In genomic region chr17:90797659-90798288, GRCm38 (mm10) we compare ENCODE assay signal across 16 mouse cellular contexts.
DNase-seq lines count a peak whose midpoint lies in the region; ATAC-seq and TF ChIP-seq lines count a peak whose summit lies in the region.
"Had no signal": no experiment of that assay in that cellular context is flagged by ENCODE, and none has a peak within 500 bp of the region (broad histone marks: within the 10 kb centered on the region; RNA-seq: fewer than 3 reads in every experiment).

No protein-coding gene starts in this region.

- H3ac ChIP-seq in C2C12 (ENCODE audit: control insufficient read depth, insufficient read length, low read depth), result no peak overlapping the region

- H3K79me2 ChIP-seq in C2C12 (ENCODE audit: control insufficient read depth, insufficient read depth), result no peaks in the 10 kb centered on the region

- peak; percentile 87 for ATAC-seq in megakaryocyte, adult 5-6 weeks (ENCODE audit: poor library complexity, severe bottlenecking)
- ATAC-seq: midbrain, embryonic 16.5 days had no signal

- no peak for TF ChIP-seq CTCF in C2C12 (IDR thresholded peaks at IDR 0.05; ENCODE audit: control insufficient read depth, insufficient read depth, insufficient read length)

- H3K27ac ChIP-seq in forebrain, embryonic 10.5 days, result no peak overlapping the region

- DNase-seq in 3T3-L1 (ENCODE audit: low read depth, low spot score), result peak; percentile 21
- DNase-seq in brain, adult 2 months (ENCODE audit: low read depth, low spot score), result peak; percentile 62
- DNase-seq in gastrocnemius, adult 18-20 months (ENCODE audit: low spot score), result no peak
- DNase-seq in forebrain, embryonic 10.5 days (ENCODE audit: extremely low spot score, low spot score), result no peak
- no peak for DNase-seq in right cerebral cortex, adult 2 months (ENCODE audit: low spot score in 2 of 2)
- DNase-seq: cerebellum, adult 11 months; cerebellum, postnatal 36 days; forebrain, postnatal 0 days; gastrocnemius, postnatal 14 days; kidney, postnatal 4 days; lung, adult 2 months; thymus, postnatal 36 days had no signal

- no peaks in the 10 kb centered on the region for H3K79me3 ChIP-seq in C2C12 (ENCODE audit: low read depth)

- no peaks in the 10 kb centered on the region for H3K36me3 ChIP-seq in C2C12 (ENCODE audit: control insufficient read depth, insufficient read depth)
- H3K36me3 ChIP-seq in forebrain, embryonic 10.5 days (replicated peaks), result no peaks in the 10 kb centered on the region

- H3K4me1 ChIP-seq in forebrain, embryonic 10.5 days, result no peaks in the 10 kb centered on the region
- H3K4me1 ChIP-seq: megakaryocyte, embryonic 14.5 days had no signal

- H3K4me3 ChIP-seq in C2C12 (ENCODE audit: insufficient read depth, poor library complexity, severe bottlenecking), result no peak overlapping the region
- no peak overlapping the region for H3K4me3 ChIP-seq in forebrain, embryonic 10.5 days
- H3K4me3 ChIP-seq: megakaryocyte, embryonic 14.5 days had no signal

- no peaks in the 10 kb centered on the region for H3K27me3 ChIP-seq in C2C12 (ENCODE audit: control insufficient read depth, insufficient read depth, insufficient read length)
- H3K27me3 ChIP-seq in forebrain, embryonic 10.5 days (ENCODE audit: poor library complexity, severe bottlenecking), result no peaks in the 10 kb centered on the region
- H3K27me3 ChIP-seq: megakaryocyte, embryonic 14.5 days had no signal

- WGBS in forebrain, embryonic 10.5 days, result 99% methylated on average over 2 of the region's 2 CpGs

- H3K9me3 ChIP-seq in forebrain, embryonic 10.5 days, result no peaks in the 10 kb centered on the region
- H3K9me3 ChIP-seq: megakaryocyte, embryonic 14.5 days had no signal

TF ChIP-seq in C2C12, 6 proteins besides CTCF, POLR2A, EP300 and RAD21:
- TF ChIP-seq MYOG (IDR thresholded peaks at IDR 0.05; ENCODE audit: control insufficient read depth, extremely low read depth, insufficient read length) (no peak), MYOD1 (IDR thresholded peaks at IDR 0.05; ENCODE audit: control insufficient read depth, insufficient read length, low read depth) (no peak), CEBPB (IDR thresholded peaks at IDR 0.05; ENCODE audit: low read depth) (no peak), FOSL1 (IDR thresholded peaks at IDR 0.05; ENCODE audit: insufficient read depth, low read length, poor library complexity, severe bottlenecking) (peak; percentile 77), MAX (IDR thresholded peaks at IDR 0.05) (no peak), USF1 (IDR thresholded peaks at IDR 0.05; ENCODE audit: low read depth) (no peak)

Comparison
In these comparisons a context has a peak if more than half of its experiments do, and no peak if none do; other contexts are left out.
1. DNase-seq: peak in 3T3-L1 (single experiment) and brain, adult 2 months (single experiment); none in gastrocnemius, adult 18-20 months (single experiment), forebrain, embryonic 10.5 days (single experiment) and right cerebral cortex, adult 2 months (0 of 2).